Mouse (Mus musculus): Measurements from ENCODE around the gene Cntnap2. TPM values are rescaled to one million over a fixed set of nuclear protein-coding genes. Genes with fewer than 3 reads are reported as not detected.

Cntnap2 gene
- total RNA-seq, 2 experiments from 2014 or later = 97.6 to 118 TPM

GRCm38 (mm10) chr6:46924709-46925108 is 1865.6 kb downstream of the Cntnap2 start:
- DNase-seq (ENCODE audit: low spot score in 2 of 2) = no peak

DNA sequence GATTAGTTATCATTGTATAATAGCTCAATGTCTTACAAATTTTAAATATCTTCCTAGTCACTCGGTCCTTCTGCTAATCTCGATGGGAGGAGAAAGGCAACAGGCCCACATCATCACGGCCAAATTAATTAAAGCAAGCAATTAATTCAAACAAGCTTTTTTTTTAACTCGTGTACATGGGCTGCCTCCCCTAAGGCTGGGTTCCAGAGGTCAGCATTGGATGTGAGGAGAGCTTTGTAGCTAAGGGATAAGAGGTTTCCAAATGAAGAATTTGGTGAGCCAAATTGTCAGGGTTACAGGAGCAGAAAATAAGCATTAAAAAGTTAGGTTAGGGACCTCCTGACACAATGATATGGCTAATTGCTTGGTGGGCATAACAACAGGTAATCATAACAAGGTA is 1886.5 kb downstream of the Cntnap2 start:
- DNase-seq (ENCODE audit: low spot score in 2 of 2) = no peak

- DNase-seq (ENCODE audit: low spot score in 2 of 2) = peak; percentile 58 to 82
Observed at GRCm38 (mm10) chr6:46961022-46961686, 1902.0 kb downstream of the Cntnap2 start.

- no peak for DNase-seq (ENCODE audit: low spot score in 2 of 2)
Observed at GRCm38 (mm10) chr6:46963261-46963660, 1904.1 kb downstream of the Cntnap2 start.

GRCm38 (mm10) chr6:46963693-46964092 is 1904.5 kb downstream of the Cntnap2 start:
- no peak for DNase-seq (ENCODE audit: low spot score in 2 of 2)

GRCm38 (mm10) chr6:46972640-46973039 is 1913.5 kb downstream of the Cntnap2 start:
- DNase-seq (ENCODE audit: low spot score in 2 of 2) = no peak

DNA sequence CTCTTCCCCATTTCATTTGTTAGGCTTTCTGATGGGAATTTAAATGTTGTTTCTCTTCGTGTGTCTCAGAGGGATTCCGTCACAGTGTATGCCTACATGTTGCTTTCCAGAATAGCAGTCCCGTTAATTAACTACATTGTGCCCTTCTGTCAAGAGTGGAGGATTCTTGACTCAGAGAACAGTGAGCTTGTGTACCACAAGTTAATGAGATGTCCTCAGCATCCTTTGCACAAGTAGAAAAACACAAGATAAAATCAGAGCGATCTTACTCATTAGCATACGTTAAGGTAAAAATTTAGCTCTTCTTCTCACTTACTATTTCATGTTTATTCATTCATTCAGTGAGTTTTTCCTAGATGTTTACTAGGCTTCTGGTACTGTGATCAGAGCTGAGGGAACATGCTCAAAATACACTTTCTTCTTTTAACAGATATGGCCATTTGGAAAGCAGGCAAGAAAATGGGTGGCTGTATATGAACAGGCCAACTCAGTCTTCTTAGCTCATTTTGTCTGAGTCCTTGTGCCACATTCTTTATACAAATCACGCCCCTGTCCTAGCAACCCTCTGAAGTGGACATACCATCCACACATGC is 1936.9 kb downstream of the Cntnap2 start:
- no peak for DNase-seq (ENCODE audit: low spot score in 2 of 2)

DNA sequence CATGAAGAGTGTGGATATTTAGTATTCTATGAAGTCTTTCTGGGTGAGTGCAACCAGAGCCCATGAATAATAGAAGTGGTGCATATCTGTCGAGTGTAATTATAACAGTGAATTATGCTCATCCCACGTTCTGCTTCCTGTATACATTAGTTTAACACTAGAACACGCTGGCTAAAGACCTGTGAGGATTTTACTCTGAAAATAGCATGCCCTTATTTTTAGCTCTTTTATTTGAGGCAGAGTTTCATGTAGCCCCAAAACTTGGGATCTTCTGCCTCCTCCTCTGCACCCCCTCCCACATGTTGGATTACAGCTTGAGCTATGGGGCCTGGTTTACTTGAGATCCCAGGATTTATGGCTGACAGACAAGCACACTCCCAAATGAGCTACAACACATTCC is 1945.3 kb downstream of the Cntnap2 start:
- DNase-seq (ENCODE audit: low spot score in 2 of 2) = peak in 1 of 2 experiments; percentile 10

GRCm38 (mm10) chr6:47012933-47013332 is 1953.8 kb downstream of the Cntnap2 start:
- DNase-seq (ENCODE audit: low spot score in 2 of 2) = no peak

DNA sequence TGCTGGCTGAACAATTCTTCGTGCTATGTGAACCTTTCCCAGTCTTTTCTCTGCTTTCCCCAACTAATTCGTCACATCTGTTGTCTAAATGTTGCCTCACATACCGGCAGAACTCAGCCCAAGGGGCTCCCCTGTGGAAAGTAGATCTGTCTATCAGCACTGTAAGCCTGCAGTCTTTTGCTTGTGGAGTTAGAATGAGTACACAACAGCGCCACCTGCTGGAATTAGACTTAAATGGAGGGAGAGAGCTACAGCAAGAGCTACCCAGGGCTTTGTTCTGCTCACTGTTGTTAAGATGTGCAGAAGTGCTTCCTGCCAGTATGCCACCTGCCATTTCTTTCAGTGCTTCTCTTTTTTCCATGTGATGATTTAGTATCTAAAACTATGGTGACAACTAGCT is 1954.4 kb downstream of the Cntnap2 start:
- DNase-seq (ENCODE audit: low spot score in 2 of 2) = peak; percentile 69 to 93

GRCm38 (mm10) chr6:47014886-47015586 is 1955.9 kb downstream of the Cntnap2 start:
- DNase-seq (ENCODE audit: low spot score in 2 of 2) = no peak

GRCm38 (mm10) chr6:47026064-47026686 is 1967.0 kb downstream of the Cntnap2 start:
- no peak for DNase-seq (ENCODE audit: low spot score in 2 of 2)

- peak; percentile 30 to 53 for DNase-seq (ENCODE audit: low spot score in 2 of 2)
Observed at GRCm38 (mm10) chr6:47031362-47031761, 1972.2 kb downstream of the Cntnap2 start.

- peak; percentile 46 to 72 for DNase-seq (ENCODE audit: low spot score in 2 of 2)
Observed at GRCm38 (mm10) chr6:47042602-47043001, 1983.4 kb downstream of the Cntnap2 start.

DNA sequence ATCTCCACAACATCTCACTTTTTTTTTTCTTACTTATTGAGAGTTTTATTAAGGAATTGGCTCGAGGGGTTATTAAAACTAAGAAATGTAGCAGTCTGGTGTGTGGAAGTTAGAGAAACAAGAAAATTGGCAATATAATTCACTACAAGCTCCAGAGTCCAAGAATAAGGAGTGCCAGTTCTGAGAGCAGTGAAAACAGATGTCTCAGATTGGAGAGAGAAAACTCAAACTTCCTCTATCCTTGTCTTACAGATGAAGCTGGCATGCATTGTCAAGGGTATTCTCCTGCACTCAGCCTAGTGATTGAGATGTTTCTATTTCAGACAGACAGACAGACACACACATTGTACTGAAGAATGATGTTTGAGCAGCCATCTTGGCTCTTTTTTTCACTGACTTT is 1984.4 kb downstream of the Cntnap2 start:
- DNase-seq (ENCODE audit: low spot score in 2 of 2) = no peak

GRCm38 (mm10) chr6:47044385-47045200 is 1985.4 kb downstream of the Cntnap2 start:
- no peak for DNase-seq (ENCODE audit: low spot score in 2 of 2)

DNA sequence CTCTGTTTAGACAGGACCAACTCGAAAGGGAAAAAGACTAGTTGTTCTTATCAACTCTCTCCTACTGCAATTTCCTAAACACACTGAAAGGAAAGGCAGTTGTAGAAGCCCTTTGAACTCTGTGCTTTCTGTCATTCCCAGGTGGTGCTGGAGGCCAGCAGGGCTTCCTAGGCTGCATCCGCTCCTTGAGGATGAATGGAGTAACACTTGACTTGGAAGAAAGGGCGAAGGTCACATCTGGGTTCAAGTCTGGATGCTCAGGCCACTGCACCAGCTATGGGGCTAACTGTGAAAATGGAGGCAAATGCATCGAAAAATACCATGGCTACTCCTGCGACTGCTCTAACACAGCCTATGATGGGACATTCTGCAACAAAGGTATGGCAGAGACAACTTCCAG is 1989.9 kb downstream of the Cntnap2 start:
- DNase-seq (ENCODE audit: low spot score in 2 of 2) = no peak

DNA sequence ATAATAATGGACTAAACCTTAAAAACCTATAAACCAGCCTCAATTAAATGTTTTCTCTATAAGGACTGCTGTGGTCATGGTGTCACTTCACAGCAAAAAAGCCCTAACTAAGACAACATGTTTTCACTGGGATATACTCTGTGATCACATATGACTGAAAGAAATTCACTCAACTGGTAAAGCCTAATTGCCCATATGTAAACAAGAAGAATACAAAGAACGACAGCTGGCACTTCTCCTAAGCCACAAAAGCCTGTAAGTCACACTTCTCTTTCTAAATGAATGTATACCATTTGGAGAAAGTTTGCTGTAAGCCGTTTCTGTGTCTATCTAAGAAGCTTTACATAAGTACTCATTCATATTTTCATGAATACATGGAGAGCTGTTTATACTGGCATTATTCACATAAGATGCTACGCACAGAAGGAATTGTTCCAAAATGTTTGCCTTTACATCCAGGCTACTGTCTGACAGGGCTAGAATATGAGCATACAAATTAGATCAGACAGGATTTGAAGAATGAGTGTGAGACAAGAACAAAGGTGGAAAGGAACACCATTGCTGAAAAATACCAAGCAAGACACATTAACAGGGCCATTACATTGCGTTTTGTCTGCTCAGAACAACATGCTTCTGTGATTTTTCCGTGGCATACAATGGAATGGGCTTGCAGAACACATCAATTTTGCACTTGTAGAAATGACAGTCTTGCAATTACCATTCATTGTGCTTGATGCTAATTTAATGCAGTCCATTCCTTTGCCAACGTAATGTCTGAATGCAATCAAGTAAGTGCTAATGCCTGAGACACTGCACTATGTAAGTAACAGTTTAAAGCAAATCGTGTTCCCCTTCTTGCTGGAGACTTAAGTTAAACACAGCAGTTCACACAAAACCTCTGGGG is 1991.4 kb downstream of the Cntnap2 start:
- no peak for DNase-seq (ENCODE audit: low spot score in 2 of 2)

DNA sequence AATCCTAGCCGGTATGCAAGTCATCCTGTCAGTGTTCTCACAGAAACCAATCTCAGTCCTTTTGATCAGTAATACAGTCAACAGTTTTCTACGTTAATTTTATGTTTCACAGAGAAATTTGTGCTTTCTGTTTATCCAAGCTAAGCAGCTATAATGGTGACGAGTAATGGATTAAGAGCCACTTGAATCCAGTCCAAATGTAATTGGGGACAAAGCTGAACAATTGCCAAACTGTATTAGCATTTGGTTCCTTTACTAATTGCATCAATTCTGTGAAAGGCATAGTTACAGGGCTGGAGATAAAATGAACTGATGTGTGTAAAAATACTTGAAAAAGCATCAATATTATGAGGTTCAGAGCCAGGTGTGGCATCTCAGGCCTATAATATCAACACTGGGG is 2002.2 kb downstream of the Cntnap2 start:
- DNase-seq (ENCODE audit: low spot score in 2 of 2) = no peak

DNA sequence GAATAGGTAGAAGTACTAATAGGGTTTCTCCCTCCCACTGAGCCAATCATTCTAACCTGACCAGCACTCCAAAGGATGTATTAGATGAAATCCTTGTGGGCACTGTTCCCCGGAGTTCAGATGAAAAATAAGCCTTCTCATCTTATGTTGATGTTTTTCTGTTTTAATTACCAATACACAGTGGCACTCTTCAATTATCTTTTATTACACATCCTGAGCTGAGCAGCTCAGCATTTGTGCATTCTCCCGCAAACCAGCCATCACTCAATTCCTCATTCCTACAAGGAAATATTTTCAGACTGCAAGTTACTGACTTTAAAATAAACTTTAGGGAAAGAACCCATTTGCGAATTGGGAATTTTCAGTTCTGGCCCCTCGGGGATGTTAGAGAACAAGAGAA is 2030.8 kb downstream of the Cntnap2 start:
- no peak for DNase-seq (ENCODE audit: low spot score in 2 of 2)

Measured in layer of hippocampus, adult 18-20 months (tissue).